Comparison of ENCODE assay signal across 28 mouse cellular contexts in the genomic region with DNA sequence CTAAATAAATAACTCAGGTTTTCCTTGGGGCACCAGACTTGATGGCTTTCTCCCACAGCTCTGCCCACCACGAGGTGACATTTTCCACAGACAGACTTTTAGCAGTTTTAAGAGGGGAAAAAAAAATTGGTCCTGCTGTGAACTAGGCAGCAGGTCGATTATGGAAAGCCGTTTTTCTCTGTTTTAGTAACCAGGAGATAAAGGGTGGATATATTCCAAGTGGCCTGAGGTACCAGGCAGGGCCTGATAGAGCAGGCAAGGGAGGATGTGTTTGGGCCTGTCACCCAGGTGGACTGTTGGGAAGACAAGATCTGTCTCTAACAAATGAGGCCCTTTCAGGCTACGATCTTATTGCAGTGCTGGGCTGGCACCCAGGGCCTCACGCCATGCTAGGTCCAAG. TPM values are rescaled to one million over a fixed set of nuclear protein-coding genes. Genes with fewer than 3 reads are reported as not detected.
A peak's percentile ranks its signal among the peaks of the same experiment; 100 is the strongest.
DNase-seq lines count a peak whose midpoint lies in the region; ATAC-seq lines count a peak whose summit lies in the region.
"Had no signal": no experiment of that assay in that cellular context is flagged by ENCODE, and none has a peak within 500 bp of the region (broad histone marks: within the 10 kb centered on the region; RNA-seq: fewer than 3 reads in every experiment).

No protein-coding gene starts in this region.

- peak overlapping the region; percentile 59 for H3K9ac ChIP-seq in liver, embryonic 13.5 days
- H3K9ac ChIP-seq: embryonic facial prominence, embryonic 13.5 days; forebrain, postnatal 0 days; heart, embryonic 12.5 days; intestine, embryonic 15.5 days; midbrain, embryonic 12.5 days had no signal

- 29% methylated on average over 5 of the region's 5 CpGs for WGBS in liver, embryonic 13.5 days (ENCODE audit: insufficient replicate concordance)

- ATAC-seq in erythroblast, adult 5-6 weeks (replicated peaks; ENCODE audit: low FRiP score, poor library complexity, severe bottlenecking), result peak; percentile 31; the same call in 1 of the 2 replicates
- ATAC-seq in liver, embryonic 13.5 days (ENCODE audit: low read depth), result peak; percentile 57
- peak; percentile 56 for ATAC-seq in megakaryocyte-erythroid progenitor cell, adult 5-6 weeks (replicated peaks; ENCODE audit: low FRiP score, low TSS enrichment, poor library complexity, severe bottlenecking)
- ATAC-seq: forebrain, postnatal 0 days; hindbrain, embryonic 16.5 days; intestine, embryonic 15.5 days had no signal

- peak overlapping the region; percentile 97 for H3K27ac ChIP-seq in liver, embryonic 13.5 days
- H3K27ac ChIP-seq: embryonic facial prominence, embryonic 13.5 days; hindbrain, embryonic 10.5 days; intestine, embryonic 15.5 days; midbrain, embryonic 12.5 days; stomach, postnatal 0 days had no signal

- peak overlapping the region; percentile 51 for H3K4me2 ChIP-seq in liver, embryonic 13.5 days
- H3K4me2 ChIP-seq: embryonic facial prominence, embryonic 13.5 days; heart, embryonic 12.5 days; intestine, embryonic 15.5 days; midbrain, embryonic 12.5 days had no signal

- H3K4me3 ChIP-seq in liver, embryonic 13.5 days (replicated peaks), result no peak overlapping the region
- H3K4me3 ChIP-seq: embryonic facial prominence, embryonic 13.5 days; heart, embryonic 12.5 days; hindbrain, embryonic 10.5 days; intestine, embryonic 15.5 days; midbrain, embryonic 12.5 days had no signal

- DNase-seq in cerebellum, postnatal 14 days, result peak; percentile 31 to 46
- no peak for DNase-seq in cerebellum, adult 11 months
- no peak for DNase-seq in liver, embryonic 13.5 days
- DNase-seq in adrenal gland, postnatal 10 days, result no peak
- DNase-seq in thymus, postnatal 4 days, result no peak
- DNase-seq: adrenal gland, postnatal 36 days; cerebellum, adult 18-20 months; embryo, embryonic 11 days; forebrain, postnatal 0 days; gastrocnemius, postnatal 14 days; heart, adult 18-20 months; heart, postnatal 10 days; kidney, adult 8-10 months; kidney, postnatal 25 days; lung, postnatal 4 days; right cerebral cortex, postnatal 14 days; thymus, adult 2 months had no signal

- H3K36me3 ChIP-seq in liver, embryonic 13.5 days, result no peaks in the 10 kb centered on the region
- H3K36me3 ChIP-seq: embryonic facial prominence, embryonic 13.5 days; heart, embryonic 12.5 days; hindbrain, embryonic 10.5 days; intestine, embryonic 15.5 days; midbrain, embryonic 12.5 days had no signal

- no peaks in the 10 kb centered on the region for H3K9me3 ChIP-seq in liver, embryonic 13.5 days (replicated peaks)
- H3K9me3 ChIP-seq: embryonic facial prominence, embryonic 13.5 days; heart, embryonic 12.5 days; hindbrain, embryonic 10.5 days; intestine, embryonic 15.5 days; midbrain, embryonic 12.5 days had no signal

- H3K27me3 ChIP-seq in liver, embryonic 13.5 days, result no peaks in the 10 kb centered on the region
- H3K27me3 ChIP-seq: embryonic facial prominence, embryonic 13.5 days; heart, embryonic 12.5 days; intestine, embryonic 15.5 days; midbrain, embryonic 12.5 days had no signal

- H3K4me1 ChIP-seq in liver, embryonic 13.5 days (replicated peaks), result peaks cover 51% of the 10 kb centered on the region
- H3K4me1 ChIP-seq: intestine, embryonic 15.5 days had no signal

RNA-seq across cellular contexts. Expression of a gene that starts 11.6 kb away (rescaled TPM):
- total RNA-seq in erythroblast, adult 5-6 weeks (2015; ENCODE audit: low replicate concordance), result 9.8 and 11.1 TPM in 2 replicates
- 9.2 and 14.1 TPM in 2 replicates for total RNA-seq in erythroblast, adult 5-6 weeks (2017; ENCODE audit: low replicate concordance)
- 59.3 and 62.7 TPM in 2 replicates for polyA plus RNA-seq in liver, embryonic 13.5 days (2015; fragmentation: Nextera tagmentation; extraction: Ambion mirVana)
- 89.6 and 95.3 TPM in 2 replicates for total RNA-seq in megakaryocyte-erythroid progenitor cell, adult 5-6 weeks (2014; fragmentation: Nextera tagmentation)
- total RNA-seq in megakaryocyte-erythroid progenitor cell, adult 5-6 weeks (2017), result 36.8 and 60.7 TPM in 2 replicates
- 10 to 100 TPM; 68.0 to 80.1 TPM for total RNA-seq in adrenal gland, postnatal 10 days (2021)

RNA-seq across cellular contexts. Expression of a gene that starts 25.2 kb away (rescaled TPM):
- total RNA-seq in erythroblast, adult 5-6 weeks (2015; ENCODE audit: low replicate concordance), result 14.2 and 15.9 TPM in 2 replicates
- 45.3 and 46.3 TPM in 2 replicates for total RNA-seq in erythroblast, adult 5-6 weeks (2017; ENCODE audit: low replicate concordance)
- 28.5 and 32.7 TPM in 2 replicates for polyA plus RNA-seq in liver, embryonic 13.5 days (2015; fragmentation: Nextera tagmentation; extraction: Ambion mirVana)
- 188 and 259 TPM in 2 replicates for total RNA-seq in megakaryocyte-erythroid progenitor cell, adult 5-6 weeks (2014; fragmentation: Nextera tagmentation)
- total RNA-seq in megakaryocyte-erythroid progenitor cell, adult 5-6 weeks (2017), result 119 and 168 TPM in 2 replicates
- total RNA-seq in adrenal gland, postnatal 10 days (2021), result 1 to 10 TPM; 3.0 to 5.1 TPM

RNA-seq across cellular contexts. Expression of a gene that starts 39.5 kb away (rescaled TPM):
- total RNA-seq in erythroblast, adult 5-6 weeks (2015; ENCODE audit: low replicate concordance), result not detected in 2 replicates
- 0.17 TPM in 1 of 2 replicates, not detected in the other for total RNA-seq in erythroblast, adult 5-6 weeks (2017; ENCODE audit: low replicate concordance)
- polyA plus RNA-seq in liver, embryonic 13.5 days (2015; fragmentation: Nextera tagmentation; extraction: Ambion mirVana), result not detected in 2 replicates
- total RNA-seq in megakaryocyte-erythroid progenitor cell, adult 5-6 weeks (2014; fragmentation: Nextera tagmentation), result not detected in 2 replicates
- not detected in 2 replicates for total RNA-seq in megakaryocyte-erythroid progenitor cell, adult 5-6 weeks (2017)
- total RNA-seq in adrenal gland, postnatal 10 days (2021), result not detected
- total RNA-seq: adrenal gland, postnatal 36 days; forebrain, postnatal 0 days; gastrocnemius, postnatal 14 days; heart, postnatal 10 days; left cerebral cortex, postnatal 25 days had no signal
- polyA plus RNA-seq: forebrain, postnatal 0 days; heart, embryonic 12.5 days; lung, embryonic 16.5 days; midbrain, embryonic 12.5 days had no signal

Comparison
In these comparisons a context has a peak if more than half of its experiments do, and no peak if none do; other contexts are left out.
1. DNase-seq: peak in cerebellum, postnatal 14 days (2 of 2); none in cerebellum, adult 11 months (single experiment), liver, embryonic 13.5 days (single experiment), adrenal gland, postnatal 10 days (single experiment) and thymus, postnatal 4 days (single experiment).
2. Peak in every context shown above with its lines, with median percentiles within 50 percentile points of each other: ATAC-seq.